Mouse (Mus musculus) c-Kit-positive CD71-negative TER-119-negative erythroid progenitor cells, embryonic 14.5 days (primary cell): ENCODE measurements around the gene Brd9.

Experiments
- DNase-seq: peaks from one replicate; pipeline ENCODE4 v3.0.0-alpha.2; 2013; ENCODE audit warnings: low read depth

The Brd9 gene

DNA sequence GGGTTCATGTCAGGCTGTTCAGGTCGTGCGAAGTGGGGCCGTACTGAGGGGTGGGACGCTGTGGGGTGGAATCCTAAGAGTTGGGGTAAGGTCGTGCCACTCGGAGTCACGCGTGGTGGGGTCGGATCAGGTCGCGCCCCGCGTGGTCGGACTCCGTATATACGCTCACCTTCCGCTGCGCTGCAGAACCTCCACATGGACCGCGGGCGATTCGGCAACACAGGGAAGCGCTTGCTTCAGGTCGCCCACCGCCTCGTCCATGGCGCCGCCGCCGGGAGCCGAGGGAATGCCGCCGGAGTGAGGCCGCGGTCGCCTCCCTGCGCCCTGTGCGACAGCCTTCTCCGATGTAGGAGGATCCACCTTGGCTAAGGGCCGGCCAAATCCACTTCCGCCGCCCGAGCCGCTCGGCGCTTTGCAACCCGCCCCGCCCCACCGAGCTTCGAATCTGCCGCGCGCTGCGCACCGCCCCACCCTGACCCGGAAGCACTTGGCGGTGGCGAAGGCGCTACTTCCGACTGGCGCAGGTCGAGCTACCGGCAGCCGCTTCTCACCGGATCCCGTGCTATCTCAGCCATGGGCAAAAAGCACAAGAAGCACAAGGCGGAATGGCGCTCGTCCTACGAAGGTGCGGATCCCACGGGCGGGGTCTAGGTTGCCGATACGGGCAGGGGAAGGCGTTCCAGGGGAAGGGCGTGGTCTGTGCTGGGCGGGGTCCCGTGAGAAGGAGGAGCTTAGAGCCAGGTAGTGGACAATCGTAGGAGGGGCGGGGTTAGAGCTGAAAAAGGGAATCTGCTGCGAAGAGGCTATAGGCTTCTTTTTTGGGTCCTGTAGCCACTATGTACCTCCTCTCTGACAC lies at the start of gene Brd9, which contains the start of gene Trip13:
Brd9 (plus strand) TSS at position 491 of the 856 bp plus-strand sequence.
Trip13 (minus strand) TSS at position 464 of the 856 bp plus-strand sequence.
- DNase-seq: peak; percentile 79

DNA sequence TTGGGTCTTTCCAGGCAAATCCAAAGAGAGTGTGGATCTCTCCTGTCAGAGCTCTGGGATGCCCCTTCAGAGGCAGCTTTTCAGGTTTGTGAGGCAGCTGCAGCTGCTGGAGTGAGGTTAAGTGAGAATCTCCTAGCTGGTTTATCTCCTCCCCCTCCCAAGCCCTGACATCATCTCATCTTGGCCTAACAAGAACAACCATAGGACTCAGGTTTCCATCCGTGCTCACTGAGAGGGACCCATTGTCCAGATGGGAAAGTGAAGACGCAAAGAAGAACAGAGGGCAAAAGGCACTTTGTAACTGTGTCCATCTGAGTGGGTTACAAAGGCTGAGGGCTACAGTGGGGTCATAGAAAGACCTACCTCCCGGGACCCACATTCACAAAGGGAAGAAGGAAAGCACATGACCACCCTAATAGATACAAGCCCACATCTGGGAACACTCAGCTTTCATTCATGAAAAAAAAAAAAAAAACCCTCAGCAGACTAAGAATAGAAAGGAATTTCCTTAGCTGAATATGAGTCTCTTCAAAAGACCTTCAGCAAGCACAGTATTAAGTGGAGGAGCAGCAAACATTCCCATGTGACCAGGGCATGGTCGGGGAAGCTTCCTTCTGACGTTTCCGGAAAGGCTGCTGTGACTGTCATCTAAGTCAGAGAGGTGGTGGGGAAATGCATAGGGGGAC lies 45.0 kb upstream of the Brd9 start:
- no peak for DNase-seq

DNA sequence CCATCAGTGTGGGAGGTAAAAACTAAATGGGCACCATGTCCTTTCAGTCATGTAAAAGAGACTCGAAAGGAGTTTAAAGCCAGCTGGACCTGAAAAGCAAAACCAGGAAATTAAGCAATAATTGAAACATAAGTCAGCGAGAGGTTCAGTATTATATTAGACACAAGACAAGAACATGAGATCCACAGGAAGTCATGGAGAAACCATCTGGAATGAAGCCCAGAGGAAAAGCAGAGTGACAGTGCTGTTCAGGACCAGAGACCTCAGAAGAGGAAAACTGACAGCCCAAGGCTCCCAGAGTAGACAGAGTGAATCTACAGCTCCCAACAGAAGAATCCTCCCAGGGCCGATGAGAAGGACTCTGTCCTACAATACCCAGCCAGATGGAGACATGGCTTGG lies 40.0 kb upstream of the Brd9 start:
- no peak for DNase-seq

DNA sequence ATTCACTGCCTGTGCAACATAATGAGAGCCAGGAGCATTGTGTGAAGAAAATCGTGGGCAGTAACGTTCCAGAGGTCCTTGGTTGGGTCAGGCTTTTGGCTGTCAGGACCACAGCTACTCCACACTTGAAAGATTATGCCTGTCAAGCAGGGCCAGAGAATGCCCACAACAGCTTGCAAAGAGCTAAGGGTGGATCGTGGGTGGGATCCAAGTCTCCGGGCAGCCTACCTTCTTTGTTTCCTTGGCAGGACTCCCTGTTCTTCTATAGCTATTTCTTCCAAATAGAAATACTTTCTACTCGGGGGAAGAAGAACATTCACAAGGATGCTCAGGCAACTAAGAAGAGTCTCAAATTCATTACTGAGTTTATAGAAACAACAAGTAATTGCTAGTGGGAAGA lies 30.5 kb upstream of the Brd9 start:
- no peak for DNase-seq

DNA sequence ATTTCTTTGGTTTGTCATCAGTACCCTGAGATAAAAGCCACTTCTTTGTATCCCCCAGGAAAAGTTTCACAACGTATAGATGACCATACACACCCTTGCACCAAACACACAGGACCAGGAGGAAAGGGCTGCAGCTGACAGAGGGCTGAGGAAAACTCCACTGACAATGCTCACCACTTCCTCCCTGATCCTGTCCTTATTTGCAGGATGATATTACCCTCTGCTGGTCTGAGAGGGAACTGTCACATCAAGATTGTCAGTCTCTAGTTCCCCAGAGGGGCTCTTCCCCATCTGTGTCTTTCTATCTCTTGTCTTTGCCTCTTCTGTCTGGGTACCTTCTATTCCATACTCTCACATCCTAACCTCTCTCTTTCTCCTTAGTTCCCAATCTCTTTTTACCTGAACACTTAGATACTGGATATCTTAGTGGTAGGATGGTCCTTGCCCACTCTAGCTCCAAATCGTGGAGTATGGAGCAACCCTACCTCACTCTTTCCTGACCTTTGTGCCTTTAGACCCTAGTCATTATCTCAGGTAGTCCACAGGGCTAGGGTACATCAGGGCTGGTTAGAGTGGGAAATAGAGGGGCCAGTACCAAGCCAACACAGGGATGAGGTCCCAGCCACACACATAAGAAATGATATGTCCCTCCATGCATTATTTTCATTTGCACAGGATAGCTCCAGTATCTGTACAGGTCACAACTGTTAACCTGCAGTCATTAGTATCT lies 29.8 kb upstream of the Brd9 start:
- peak; percentile 29 for DNase-seq

DNA sequence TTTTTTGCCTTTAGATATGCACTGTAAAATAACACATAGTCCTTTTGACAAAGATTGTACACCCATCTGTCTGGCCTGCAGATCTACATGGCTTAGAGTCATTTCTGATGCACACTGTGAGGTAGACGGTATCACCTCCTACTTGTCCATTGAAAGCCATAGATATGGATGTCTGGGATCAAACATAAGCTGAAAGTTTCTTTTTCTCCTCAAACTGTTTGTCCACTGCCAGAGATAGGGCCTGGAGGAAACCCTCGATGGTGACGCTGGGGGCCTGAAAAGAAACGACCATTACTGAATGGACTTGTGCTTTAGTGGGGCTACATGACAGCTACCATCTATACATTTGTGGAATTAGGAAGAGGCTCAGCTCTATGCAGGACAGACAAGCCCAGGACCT lies 24.5 kb upstream of the Brd9 start:
- DNase-seq: no peak

DNA sequence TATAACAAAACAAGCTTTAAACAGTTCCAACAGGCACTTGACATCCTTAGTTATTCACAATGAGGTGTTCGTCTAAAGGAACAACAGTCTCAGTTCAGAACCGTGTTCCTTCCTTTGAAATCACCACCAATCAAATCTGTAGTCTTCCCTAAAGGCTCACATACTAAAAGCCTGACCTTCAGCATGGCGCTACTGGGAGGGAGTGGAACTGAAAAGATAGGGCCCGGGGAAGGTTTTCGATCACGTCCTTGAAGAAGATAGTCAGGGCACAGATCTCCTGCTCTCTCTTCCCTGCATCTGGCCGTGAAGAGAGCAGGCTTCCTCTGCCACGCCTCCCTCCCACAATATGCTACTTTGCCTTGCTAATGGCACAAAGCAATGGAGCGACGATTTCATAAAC lies 5.4 kb upstream of the Brd9 start:
- DNase-seq: no peak

DNA sequence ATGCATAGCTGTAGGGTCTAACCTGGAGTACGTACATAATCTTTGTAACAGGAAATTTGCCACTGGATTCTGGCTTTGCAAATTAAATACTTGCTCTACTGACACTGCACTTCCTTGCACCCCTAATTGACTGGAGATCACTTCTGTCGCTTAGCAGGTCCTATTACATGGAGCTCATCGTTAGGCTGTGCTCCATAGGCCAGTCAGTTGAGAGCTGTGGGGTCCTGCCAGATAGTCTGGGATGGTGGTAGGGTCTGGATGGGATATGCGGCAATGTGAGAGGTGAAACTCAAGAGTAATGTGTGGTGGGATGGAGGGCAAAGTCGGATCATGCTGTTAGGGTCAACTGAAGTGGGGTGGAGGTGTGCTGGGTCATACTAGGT lies 682 bp upstream of the Brd9 start:
- no peak for DNase-seq

DNA sequence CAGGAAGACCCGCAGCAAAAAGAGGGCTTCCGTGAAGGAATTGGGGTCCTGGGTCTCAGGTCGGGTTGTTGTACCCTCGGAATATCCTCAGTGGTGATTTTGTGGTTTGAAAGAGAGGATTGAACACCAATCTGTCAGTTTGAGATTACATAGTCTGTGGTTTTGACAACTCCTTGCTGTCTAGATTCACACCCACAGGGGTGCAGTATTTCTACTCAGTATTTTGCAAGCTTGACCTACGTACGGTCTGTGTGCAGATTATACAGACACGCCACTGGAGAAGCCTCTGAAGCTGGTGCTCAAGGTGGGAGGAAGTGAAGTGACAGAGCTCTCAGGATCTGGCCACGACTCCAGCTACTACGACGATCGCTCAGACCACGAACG lies 558 bp downstream of the Brd9 start:
- DNase-seq: no peak

DNA sequence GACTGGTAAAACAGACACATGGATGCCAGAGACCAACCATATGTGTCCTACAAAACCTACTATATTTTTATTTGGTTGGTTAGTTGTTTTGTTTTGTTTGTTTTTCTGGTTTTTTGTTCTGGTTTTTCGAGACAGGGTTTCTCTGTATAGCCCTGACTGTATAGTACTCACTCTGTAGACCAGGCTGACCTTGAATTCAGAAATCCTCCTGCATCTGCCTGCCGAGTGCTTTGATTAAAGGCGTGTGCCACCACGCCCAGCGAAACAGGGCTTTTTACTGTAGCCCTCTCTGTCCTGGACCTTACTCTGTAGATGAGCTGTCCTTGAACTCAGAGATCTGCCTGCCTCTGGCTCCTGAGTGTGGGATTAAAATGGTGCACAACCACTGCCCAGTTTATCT lies 1.5 kb downstream of the Brd9 start:
- no peak for DNase-seq

DNA sequence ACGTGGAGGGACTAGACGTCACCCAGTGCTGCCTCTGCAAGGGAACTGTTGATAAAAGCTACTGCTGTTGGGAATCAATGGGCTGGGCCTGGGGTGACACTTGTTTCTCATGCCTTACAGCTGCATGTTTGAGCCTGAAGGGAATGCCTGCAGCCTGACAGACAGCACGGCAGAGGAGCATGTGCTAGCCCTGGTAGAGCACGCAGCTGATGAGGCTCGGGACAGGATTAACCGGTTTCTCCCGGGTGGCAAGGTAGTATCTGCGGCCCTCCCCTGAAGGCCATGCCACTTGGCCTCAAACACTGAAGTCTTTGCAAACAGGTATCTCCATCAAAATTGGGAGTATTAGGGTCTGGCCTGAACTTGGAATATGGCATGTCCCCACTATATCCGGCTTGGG lies 7.0 kb downstream of the Brd9 start:
- DNase-seq: no peak

DNA sequence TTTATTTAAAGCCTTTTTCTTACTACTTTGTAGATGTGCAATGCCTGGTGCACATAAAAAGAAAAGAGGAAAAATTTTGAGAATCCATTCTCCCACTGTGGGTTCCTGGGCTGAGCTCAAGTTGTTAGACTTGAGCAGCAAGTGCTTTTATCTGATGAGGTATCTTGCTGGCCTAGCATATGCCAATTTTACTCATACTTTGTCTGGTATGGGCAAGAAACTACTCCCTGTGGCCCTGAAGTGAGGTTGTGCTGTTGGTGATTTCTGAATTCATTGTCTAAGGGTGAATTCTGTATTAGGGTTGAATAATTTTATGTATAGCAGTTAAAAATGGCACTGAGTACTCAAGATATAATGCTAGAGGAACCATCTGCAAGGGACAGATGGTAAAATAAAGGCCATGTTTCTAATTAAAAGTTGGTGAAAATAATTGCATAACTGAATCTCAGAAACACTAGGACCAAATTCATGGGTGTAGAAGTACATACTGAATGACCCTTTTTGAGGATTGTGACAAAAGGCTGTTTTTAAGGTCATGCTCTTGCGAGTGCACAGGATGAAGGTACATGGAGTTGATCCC lies 16.0 kb downstream of the Brd9 start:
- DNase-seq: no peak

DNA sequence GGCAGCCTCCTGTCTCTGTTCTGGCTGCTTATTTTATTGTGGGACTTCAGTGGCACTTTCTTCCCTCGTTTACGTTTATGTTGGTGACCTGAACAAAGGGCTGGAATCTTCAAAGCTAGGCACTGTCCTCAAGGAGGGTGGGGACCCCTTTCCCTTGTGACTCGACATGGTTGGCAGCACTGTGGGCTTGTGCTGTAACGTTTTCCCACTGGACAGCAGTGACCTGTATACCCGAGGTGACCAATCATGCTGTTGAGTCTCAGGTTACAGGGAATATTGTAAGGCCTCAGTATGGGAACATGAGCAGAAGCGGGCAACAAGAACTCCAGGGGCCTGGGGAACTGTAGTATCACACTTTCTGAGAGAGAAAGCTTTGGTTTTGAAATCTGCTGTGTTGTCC lies 17.1 kb downstream of the Brd9 start:
- DNase-seq: no peak

DNA sequence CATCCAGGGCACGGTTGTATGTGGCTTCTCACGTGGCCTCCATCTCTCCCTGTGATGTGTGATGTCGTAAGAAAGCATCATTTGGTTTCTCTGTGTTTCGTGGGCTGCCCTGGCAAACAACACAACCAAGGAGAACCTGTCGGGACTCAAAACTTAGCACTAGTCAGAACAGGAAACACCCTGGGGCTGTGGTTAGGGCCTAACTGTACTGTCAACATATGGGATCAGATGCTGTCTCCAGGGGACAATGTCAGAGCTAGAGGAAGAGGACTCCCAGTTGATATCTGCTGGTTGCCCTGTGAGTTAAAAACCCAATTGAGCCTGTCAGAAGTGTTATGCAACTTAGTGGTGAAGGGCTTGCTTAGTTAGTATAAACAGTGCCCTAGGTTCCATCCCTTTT lies 17.9 kb downstream of the Brd9 start:
- DNase-seq: no peak

DNA sequence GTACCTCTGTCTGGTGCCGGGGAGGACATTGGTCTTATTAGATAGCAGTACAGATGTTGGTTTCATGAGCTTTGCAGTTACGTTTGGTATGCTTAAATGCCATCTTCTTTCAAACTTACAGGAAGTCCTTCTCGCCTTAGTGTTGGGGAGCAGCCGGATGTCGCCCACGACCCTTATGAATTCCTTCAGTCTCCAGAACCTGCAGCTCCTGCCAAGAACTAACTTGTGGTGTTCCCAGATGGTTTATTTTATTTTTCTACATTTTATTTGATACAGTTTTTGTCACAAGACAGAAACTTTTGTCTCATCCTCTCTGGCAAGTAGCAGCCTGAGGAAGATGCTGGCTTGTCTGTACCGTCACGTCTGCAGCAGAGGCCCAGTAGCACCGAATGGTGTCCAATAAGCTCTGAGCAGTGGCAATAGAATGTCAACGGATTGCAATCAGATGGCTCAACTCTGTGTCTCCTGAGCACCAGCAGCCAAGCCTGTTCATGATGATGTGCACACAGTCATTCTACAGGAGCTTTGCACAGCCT lies 22.6 kb downstream of the Brd9 start:
- no peak for DNase-seq

DNA sequence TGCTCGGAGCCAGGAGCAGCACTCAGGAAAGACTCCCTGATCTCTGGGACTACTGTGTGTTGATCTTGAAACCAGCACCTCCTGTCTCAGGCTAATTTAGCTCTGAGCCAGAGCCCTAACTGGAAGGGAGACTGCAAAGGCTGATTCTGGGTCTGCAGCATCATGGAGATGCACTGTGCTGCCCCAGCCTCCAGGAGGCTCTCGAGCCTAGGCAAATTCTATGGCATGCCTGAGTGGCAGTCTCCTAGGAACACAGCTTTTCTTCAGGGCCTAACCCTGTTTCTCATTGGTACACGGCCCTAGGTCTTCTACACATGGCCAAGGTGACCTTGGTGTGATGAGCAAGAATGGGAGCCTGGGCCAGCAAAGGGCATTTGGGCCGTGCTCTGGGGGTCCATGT lies 23.6 kb downstream of the Brd9 start:
- DNase-seq: no peak

DNA sequence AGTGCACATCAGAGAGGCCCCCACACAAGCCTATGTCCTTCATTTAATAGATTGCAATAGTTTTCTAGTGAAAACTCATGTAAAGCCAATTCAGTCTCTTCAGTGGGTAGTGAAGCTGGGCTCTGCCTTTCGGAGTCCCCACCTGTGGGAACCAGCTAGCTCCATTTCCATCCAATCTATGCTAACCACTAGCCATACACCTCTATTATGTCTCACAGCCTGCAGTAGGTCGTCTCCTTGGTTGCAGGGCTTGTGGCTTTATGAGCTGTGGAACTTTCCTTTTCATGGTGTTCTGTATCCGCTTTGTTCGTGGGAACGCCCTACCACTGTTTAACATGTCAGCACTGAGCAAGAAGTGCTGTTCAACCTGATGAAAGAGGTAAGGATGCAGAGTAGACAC lies 25.9 kb downstream of the Brd9 start, which contains the start of gene Zdhhc11:
Zdhhc11 (plus strand) TSS at position 301 of the 400 bp plus-strand sequence.
- no peak for DNase-seq

DNA sequence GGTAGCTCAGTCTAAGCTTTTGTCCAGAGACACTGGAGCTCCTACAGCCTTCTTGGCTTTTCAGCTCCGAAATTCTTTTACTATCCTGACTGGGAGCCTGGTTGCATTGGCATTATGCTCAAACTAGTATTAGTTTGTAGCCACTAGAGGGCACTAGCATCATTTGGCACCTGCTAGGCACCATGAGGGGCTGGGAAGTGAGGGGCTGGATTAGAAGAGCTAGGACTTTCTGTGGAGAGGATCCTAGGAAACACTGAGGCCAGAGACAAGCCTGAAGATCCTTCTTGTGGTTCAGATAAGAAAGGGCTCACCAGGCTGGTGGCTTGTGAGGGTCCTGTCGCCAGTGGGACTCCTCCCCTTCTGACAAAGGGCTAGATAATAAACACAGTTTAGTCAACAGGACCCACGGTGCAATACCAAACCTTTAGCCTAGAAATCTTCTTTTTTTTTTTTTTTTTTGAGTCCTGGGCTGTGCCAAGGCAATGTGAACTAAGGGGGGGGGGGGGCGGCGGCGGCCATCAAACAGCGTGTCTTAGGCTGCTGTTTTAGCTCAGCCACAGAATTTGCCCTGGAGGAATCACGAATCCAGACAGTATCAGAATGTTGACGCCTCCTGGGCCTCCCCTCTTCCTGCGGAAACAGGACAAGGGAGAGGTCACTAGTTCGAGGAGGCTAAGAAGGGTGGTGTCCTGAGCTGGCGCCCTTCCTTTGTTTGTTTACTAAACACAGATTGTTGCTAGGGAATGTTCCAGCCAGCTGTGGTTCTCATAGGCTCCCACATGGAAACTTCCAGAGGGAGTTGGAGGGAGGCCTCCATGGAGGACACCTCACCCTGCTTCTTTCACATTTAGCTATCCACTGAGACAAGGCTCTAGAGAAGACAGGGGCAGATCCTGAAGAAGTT lies 33.2 kb downstream of the Brd9 start:
- DNase-seq: peak; percentile 32

DNA sequence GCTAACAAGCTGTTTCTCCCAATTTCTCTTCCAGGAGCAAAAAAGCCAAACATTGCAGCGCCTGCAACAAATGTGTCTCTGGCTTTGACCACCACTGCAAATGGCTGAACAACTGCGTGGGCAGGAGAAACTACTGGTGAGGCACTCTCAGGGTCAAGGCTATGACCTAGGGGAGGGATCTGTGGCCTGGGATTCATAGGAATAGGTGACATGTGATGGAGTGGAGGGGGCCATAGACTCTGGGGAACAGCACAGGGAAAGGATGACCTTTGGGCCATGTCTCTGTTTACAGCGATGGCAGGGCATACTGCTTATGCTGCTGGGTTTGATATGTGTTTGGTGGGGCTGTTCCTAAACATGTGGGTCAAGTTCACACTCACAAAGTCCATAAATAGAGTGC lies 36.9 kb downstream of the Brd9 start:
- no peak for DNase-seq

DNA sequence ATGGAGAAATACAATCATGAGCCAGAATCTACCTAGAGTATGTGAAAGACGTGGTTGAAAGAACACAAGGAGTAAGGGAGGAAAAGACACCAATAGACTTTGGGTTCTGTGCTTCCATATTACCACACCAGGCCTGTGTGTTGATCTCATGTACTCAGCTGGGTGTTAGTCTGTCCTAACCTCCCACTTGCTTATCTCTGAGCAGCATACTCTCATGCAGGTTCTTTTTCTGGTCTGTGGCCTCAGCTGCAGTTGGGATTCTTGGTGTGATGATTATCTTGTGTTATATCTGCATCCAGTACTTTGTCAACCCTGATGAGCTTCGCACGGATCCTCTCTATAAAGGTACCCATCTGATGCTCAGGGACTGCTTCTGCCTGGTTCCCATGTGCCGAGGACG lies 39.3 kb downstream of the Brd9 start:
- DNase-seq: no peak

DNA sequence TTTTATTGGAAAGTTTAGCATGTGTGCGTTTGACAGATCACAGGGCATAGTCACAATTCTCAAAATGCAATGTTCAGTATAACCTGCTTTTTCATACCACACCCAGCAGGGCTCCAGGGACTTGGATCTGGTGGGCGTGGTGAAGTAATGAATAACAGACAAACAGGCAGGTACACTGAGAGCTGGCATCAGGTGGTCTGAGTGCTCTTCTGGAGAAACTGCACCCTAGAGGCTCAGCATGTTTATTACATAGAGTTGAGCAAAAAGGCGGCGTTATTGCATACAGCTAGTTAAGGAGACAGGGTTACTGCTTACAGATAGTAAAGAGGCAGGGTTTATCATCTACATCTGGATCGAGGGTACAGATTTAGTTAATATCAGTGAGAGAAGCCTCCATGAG lies 52.7 kb downstream of the Brd9 start:
- DNase-seq: no peak
